Mouse (Mus musculus): ENCODE results near the gene Dnajb11.
A peak's percentile ranks its signal among the peaks of the same experiment; 100 is the strongest.

Dnajb11 gene

DNA sequence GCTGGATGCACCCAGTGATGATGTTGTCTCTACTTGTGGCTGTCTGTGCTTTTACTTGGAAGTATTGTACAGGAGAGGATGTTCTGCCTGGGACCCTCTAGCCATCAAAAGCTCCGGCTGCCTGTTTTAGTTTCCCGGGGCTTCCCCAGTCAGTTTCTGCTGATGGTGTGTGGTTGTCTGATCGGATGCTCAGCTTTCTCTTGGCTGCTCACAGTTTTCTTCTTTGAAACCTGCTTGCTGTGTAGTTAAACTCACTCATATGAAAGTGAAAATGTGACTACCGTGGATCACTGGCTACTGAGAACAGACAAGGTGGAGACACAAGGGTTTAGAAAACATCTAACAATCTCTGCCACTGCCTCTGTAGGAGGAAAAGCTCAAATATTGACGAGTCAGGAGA lies 25.8 kb downstream of the Dnajb11 start:
- DNase-seq: no peak

DNA sequence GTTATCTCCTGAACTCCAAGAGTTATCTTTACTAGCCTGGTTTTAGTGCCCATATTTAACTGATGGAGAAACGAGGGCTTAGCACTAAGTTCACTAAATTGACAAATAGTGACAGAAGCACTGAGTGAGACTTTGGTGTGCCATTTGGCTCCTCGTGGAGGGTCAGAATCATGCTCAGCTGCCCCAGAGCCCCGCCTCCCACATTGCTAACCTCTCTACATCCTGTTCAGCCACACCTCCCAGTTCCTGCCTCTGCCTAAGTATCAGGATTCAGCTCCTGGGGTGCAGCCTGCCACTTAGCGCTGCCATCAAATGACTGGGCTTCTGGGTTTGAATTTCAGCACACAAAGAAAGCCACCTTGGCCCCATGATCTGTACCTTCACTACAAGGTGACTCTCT lies 27.7 kb downstream of the Dnajb11 start:
- no peak for DNase-seq

DNA sequence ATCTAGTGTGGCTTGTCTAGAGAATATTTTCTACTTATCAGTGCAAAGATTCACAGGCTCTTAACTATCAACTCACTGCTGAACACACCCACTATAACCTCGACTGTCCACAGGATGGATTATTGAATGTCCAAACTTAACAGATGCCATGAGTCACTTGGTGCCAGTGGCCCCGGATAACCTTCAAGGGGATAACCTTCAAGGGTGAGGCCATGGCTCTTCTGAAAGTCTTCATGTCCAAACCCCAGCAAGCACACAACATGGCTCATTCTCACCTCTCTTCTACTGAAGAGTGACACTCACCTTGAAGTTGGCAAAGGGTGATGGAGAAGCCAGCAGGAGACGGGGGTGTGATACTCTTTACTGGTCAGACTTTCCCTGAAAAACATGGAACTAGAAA lies 29.1 kb downstream of the Dnajb11 start:
- no peak for DNase-seq

DNA sequence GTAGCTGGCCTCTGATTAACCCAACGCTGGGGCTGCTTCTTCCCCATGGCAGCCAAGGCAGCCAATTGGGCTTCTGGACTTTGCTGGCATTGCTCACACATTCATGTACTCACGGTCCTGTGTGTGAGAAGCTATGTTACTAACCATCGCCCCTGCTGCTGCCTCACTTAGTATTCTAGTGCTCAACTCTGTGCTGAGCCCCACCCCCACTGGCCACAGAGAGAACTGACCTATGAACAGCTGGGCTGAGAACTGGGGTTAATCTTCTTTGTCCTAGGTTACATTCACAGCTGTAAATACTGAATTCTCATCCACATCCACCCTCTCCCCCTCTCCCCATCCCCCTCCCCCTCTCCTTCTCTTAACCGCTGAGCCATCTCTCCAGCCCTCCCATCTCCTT lies 31.2 kb downstream of the Dnajb11 start:
- DNase-seq: no peak

DNA sequence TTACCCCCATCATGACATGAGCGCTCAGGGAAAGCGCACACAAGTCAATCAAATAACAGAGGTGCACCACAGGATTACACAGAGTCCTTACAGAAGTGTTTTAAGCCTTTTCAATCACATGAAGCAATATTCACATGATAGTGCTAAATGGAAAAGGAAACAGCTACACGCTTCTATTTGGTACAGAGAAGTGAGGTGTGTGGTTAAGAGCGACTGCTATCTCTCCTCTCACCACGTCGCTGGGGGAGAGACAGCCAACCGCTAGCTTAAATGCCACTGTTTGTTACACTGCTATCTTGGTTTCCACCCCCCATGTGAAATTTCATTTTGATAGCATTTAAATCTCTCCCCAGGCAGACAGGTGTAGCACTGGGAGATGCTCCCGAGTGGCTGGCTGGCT lies 32.1 kb downstream of the Dnajb11 start:
- peak in 1 of 2 experiments; percentile 8 for DNase-seq

DNA sequence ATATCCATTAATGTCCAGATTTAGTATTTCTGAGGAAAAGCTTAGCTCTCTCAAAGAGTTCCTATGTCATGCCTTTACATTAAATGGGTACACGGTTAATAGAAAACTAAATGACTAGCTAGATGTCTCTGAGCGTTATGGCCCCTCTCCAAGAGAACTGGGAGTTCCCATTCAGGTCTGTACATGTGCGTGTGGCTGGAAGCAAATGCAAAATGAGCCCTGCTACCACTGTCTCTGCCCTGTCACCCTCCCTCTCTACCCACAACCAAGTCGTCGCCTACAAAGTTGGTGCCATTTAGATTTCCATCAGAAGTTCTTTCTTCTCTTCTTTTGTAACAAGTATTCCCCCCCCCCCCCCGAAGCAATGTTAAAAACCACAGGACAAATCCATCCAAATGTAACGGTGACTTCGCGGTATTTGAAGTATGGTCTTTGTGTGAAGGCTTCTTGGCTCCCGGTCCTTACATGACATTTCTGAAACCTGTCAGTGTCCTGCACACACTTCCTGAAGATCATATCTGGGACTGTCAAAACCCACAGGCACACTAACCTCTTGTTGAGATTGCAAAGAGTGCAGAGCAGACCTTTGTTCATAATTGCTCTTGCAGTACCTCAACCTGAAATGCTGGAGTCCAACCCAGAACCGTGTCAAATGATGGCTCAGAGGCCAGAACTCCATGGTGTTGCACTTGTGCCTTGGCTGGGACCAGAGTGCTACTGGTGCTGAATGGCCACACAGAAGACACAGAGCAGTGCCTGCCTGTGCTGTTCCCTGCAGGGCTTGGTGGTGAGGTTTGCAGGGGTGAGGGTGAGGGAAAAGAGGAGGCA lies 33.3 kb downstream of the Dnajb11 start, which contains the start of gene Ahsg:
TSS of gene Ahsg (plus strand) at position 595 of the 828 bp plus-strand sequence.
- DNase-seq: peak in 1 of 2 experiments; percentile 11

DNA sequence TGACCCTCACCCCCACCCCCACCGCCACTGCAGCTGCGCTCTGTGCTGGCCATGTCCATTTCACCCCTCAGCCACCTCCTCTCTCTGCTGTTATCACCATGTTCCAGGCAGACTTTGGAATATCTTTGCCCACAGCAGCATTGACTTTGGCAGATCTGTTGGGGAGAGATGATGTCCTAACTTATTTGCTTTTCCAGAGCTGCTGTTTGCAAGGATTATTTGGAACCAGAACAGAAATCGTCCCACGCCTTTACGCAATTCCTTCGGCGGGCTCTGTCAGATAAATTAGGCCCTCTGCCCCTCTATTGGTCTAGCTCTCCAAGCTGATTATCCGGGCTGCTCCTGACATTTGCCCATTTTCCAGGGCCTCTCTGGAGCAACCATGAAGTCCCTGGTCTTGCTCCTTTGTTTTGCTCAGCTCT lies 34.1 kb downstream of the Dnajb11 start:
- DNase-seq: no peak

DNA sequence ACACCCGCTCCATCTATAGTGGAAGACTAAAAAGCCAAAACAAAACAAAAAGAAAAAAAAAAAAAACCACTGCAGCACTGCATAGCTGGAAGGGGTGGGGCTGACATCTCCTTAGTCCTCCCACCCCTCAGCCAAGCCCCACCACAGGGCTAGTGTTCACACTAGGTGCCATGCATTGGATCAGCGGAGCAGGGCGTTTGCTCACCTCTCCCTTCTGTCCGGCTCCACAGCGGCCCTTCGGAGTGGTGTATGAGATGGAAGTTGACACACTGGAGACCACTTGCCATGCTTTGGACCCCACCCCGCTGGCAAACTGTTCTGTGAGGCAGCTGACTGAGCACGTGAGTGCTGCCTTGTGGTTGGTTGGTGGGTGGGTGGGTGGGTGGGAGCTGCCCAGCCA lies 36.5 kb downstream of the Dnajb11 start:
- peak in 1 of 2 experiments; percentile 10 for DNase-seq

DNA sequence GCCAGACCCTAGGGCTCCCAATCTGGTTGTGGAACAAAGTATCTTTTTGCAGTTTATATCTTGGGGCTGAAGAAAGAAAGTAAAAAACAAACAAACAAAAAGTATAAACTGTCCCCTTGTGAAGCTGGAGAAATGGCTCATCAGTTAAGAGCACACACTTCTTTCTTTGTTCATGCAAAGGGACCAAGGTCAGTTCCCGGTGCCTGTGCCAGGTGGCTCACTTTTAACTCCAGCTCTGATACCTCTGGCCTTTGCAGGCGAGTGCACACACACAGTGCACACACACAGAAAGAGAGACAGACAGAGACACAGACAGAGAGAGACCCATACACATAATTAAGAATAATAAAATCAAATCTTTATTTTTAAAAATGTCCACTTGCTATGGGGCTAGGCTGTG lies 39.0 kb downstream of the Dnajb11 start:
- no peak for DNase-seq

DNA sequence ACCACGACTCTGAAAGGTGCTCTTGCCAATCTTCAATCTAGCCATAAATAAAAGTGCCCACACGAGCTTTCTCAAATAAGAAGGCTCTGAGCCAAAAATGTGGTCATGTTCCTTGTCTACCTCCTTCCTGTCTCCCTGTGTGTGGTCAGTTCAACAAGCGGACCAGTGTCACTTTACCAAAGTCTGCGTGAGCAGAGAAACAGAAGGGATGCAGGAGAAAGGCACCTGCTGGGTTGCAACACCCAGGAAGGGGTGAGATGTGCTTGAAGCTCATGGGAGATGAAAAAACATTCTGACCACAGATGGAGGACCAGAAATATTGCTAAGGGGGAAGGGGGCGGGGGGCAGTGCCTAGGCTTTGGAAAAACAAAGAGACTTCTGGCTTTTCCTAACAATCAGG lies 41.7 kb downstream of the Dnajb11 start:
- no peak for DNase-seq

DNA sequence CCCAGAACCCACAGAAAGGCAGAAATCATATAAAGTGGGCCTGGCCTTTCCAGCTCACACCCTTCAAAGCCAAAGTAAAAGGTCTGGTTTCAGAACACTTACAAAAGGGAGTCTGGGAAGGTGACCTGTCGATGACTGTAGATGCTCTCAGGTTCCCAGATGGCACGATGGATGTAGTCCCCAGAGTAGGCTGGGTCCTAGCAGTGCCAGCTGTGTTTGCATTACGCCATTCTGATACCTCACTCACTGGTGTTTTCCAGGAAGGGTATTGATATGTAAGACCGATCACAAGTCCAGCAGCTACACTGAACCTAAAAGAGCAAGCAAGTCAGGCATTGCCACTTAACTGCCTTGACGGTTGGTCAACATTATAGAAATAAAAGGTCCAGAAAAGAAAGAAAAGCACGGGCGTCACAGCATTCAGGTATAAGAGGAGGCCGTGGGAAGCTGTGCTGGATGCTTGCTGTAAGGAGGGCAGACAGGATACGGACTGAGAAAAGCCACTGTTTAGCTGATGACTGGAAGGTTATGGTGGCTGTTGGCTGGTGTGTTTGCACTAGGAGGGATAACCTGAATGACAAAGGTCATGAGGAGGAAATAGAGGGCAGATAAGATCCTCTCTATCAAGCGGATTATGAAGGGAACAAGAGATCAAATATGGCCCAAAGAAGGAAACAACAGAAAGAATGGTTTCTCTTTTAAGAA lies 42.4 kb downstream of the Dnajb11 start:
- DNase-seq: no peak

DNA sequence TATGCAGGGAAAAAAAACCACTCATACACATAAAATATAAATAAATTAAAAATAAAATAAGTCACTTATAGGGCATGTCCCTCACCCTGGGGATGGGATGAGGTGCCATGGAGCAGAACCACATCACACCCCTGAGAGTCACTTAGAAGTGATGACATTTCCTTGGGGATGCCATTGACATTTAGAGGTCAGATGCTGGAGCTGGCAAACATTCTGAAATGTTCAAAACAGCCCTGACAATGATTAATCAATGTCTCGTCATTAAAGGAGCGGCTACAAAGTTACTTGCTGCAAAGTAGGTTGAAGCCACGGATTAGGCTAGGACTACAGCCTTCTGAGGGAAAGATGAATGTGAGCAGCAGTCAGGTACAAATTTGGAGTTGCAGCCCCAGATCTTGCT lies 43.7 kb downstream of the Dnajb11 start:
- DNase-seq: no peak

DNA sequence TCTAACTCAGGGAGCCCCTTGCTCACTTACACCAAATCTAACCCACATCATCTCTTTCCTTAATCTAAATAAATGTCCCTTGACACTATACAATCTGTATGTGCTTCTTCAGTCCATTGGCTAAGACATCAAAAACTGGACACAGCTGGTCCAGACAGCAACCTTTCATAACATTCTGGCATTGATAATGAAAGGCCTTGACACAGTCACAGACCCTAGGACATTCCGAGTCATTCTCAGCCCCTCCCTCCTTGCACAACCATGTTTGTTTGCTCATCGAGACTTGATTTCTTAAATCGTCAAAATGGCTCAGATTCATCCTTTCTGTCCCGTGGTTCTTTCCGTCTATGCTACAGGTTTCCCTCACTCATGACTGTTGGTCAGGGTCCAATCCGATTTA lies 51.6 kb downstream of the Dnajb11 start:
- DNase-seq: no peak

DNA sequence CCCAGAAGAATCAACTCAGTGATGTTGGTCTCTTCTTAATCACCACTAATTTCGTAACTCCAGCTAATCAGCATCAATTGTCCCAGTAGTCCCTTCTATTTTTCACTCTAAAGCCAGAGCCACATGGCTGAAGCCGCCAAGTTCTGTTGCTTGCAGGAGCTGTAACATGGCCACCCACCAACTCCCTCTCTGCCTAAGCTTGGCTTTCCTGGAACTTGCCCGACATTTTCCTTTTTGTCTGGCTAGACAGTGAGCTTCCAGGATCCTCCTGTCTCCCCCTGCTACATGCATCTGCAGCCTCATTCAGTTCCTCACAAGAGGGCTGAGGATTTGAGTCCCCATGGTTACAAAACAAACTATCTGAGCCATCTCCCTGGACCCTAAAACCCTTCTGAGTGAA lies 54.3 kb downstream of the Dnajb11 start:
- no peak for DNase-seq

DNA sequence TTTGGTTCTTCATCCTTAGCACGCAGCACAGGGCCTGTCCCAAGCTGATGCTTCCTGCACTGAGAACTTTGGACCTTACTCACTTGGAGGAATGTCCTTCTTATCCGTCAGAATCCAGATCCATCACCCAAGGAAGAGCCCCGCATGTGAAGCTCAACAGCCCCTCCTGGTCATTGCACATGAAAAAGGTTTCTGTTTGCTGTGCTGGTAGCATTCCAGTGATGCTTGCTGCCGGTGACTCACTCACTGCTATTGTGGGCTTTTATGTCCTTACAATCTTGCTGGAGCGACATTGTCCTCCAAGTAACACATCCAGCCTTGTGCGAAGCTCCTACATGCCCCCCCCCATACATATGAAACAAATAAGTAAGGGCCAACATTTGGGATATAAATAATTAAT lies 55.2 kb downstream of the Dnajb11 start:
- DNase-seq: no peak

DNA sequence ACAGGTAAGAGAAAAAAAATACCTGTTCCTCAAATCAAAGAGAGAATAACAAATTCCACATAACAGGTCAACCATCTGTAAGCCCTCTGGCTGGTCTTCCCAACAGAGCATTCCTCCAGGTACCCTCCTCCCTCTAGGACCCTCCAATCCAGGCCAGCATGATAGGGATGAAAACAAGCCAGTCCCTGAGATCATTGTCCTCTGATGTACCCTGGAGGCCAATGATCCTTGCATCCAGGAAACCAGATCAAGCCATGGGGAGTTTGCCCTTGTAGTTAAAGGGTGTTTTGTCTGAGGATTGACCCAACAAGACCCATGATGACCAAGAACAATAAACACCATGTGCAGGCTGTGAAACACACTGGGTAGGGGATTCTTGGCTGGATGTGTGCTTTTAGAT lies 56.6 kb downstream of the Dnajb11 start:
- no peak for DNase-seq

DNA sequence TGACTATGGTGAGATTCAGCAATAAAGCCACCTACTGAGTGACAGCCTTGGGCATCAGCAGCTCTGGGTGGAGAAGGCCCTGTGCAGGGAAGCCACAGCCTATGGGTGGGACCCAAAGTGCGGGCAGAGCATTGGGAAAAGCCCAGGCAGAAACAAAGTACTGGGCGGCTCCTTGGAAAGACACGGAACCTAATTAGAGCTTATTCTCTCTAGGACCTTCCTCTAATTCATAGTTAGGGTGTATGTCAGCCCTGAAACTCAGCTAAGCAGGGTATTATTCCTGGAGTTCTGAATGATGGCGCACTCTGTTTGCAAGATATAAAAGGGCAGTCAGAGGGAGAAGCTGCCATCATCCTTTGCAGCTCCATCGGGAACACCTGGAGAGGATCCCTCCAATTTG lies 60.4 kb downstream of the Dnajb11 start, which contains the start of gene Fetub:
TSS of gene Fetub (plus strand) at position 301 of the 400 bp plus-strand sequence.
- no peak for DNase-seq

DNA sequence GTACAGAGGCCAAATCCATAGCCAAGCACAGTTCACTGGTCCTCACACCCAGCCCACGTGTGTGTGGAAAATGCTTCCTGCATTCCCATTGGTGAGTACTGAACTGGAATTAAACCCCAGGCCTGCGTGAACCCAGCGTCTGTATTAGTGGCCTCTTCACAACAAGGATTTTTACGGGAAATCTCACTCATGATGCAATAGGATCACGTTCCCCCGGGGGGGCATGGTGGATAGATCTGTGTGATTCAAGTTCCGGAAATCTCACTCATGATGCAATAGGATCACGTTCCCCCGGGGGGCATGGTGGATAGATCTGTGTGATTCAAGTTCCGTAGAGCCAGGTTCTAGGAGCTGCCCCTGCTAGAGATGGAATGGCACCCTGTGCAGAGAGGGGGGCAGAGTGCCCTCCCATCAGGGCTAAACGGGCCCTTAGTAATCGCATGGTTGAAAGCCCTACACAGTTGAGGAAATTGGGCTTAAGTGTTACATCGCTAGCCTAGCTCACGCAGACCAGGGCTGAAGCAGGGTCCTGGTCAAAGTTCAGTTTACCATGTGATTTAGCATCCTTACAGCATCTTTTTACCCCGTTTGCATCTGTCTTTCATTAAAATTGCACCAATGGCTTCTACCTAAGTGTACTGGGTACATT lies 61.1 kb downstream of the Dnajb11 start:
- peak in 1 of 2 experiments; percentile 1 for DNase-seq

DNA sequence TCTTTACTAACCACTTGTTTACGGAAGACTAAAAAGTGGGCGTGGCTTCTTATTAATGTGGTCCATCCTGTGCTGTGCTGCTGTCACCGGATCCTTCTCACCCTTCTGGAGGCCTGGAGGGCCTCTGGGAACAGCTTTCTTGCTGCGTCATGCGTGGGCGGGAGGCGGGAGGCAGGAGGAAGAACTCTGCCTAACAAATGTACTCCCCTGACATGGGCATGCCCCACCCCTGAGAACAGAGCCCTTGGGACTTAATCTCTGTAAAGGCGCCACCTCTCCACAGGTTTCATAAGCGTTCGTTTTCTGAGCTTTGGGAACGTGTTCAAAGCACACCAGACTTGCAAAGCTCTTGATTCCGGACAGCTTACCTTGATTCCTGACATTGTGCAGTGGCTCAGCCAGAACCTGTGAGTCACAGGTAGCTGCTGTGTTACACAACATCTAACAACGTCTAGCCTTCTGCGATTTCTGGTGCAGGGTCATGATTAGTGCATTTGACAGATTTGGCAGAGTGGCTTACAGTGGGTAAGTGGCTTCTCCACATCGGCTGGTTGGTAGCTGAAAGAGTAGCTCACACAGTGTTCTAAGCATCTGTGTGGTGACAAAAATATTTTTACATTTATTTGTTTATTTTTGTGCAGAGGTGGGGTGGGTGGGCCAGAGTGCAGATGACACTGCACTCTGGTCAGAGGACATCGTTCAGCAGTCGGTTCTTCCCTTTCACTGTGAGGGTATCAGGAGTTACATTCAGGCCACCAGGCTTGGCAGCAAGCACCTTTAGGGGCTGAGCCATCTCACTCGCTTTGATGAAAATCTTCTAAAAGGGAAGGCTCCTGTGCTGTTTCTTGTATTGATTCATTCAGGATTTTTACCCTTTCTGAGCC lies 62.6 kb downstream of the Dnajb11 start:
- peak; percentile 2 to 61 for DNase-seq

DNA sequence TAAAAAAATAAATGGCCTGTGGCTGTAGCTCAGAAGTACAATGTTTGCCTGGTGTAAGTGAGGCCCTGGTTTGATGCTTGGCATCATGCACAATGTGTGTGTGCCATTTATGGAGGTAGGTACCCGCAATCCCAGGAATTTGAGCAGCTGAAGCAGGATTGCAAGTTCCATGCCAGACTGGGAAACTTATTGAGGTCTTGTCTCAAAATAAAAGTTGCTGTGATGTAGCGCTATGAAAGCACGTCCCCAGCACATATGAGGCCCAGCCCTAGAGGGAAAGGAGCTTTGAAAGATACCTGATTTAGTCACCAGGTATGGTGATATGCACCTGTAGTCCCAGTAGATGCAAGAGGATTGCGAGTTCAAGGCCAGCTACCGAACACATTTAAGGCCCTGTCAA lies 64.1 kb downstream of the Dnajb11 start:
- no peak for DNase-seq

DNA sequence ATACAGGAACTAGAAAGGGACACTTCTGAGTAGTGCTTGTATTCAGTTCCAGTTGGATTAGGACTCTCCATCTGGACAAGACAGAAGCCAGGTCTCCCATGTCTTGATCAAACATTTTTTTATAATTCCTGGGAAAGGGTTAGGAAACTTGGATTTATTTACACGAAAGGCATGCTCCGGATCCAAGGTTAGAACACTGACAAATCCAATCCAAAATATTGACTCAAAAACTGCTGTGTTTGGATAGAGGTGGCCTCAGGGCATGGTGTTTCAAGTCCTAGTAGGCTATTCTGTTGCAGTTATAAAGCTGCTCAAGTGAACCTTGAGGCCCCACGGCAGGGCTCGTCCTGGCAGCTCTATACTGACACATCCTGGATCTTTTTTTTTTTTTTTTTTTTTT lies 64.8 kb downstream of the Dnajb11 start:
- no peak for DNase-seq
